Mouse (Mus musculus) ES-CJ7 (cell line): Measurements from ENCODE around the gene Mok.

Source experiments
- DNase-seq: peaks from one replicate; pipeline ENCODE4 v3.0.0; 2011; ENCODE audit warnings: low read depth, low spot score

Gene Mok

DNA sequence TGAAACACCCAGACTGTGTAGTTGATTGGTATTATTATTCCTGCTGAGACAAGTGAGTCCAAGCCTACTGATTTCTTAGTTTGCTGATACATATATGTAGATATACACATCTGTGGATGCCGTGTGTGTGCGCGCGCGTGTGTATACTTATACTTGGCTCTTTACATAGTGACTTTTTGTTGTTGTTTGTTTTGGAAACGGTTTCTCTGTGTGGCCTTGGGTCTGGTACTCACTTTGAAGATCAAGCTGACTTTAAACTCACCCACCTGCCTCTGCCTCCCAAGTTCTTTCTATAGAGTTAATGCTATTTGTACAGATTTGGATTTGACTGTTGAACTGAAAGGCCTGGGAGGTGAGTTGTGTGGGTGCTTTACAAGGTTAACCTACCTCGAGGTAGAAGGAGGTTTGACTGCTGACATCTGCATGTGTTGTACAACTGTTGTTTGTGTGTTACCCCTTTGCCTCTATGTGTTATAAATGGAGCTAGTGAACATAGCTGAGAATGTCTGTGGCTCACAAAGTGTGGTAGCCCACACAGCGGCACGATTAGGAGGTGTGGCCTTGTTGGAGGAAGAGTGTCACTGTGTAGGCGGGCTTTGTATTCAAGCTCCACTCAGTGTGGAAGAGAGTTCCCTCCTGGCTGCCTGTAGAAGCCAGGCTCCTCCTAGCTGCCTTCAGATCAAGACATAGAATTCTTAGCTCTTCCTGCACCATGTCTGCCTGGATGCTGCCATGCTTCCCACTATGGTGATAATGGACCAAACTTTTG is 70.1 kb downstream of the Mok start:
- DNase-seq, result no peak

DNA sequence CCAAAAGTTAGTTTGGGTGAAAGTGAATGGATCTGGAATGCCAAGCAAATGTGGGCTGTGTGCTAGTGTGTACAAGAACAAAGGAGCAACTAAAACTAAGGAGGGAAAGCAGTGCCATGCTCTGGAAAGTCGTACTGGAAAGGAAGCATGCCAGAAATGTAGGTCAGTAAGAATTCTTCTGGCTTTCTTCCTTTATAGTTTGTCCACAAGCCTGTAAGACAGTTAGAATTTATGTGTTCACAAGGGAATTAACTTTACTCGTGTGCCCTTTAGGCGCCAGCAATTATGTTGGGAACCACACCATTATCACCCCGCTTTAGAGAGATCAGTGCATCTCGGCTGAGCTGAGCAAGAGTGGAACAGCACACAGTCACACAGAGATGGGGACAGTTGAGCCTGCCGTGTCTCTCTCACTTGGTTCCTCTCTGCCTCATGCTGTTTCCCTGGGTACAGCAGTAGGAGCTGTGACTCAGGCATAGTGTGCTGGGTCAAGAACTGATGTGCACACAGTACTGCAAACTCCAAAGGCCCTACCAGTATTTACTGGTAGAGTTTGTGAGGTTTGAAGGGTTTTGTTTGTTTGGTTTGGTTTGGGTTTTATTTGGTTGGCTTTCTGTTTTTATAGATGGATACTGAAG is 71.0 kb downstream of the Mok start:
- no peak for DNase-seq

DNA sequence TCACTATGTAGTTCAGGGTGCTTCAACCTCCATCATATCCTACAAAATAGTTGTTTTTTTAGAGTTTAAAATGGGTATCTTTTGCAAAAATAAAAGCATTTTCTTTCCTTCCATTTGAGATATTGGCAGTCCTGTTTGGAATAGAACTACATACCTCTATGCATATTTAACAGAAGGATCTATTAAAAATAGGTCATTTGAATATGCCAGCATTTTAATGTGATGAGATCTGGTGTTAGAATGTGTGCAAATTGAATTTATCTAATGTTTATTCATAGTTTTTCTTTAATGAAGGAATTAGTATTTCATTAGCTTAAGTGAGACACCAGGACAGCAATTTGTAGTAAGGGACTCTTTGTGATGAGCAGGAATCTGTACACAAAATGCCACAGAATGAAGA is 72.2 kb downstream of the Mok start:
- DNase-seq, result no peak

DNA sequence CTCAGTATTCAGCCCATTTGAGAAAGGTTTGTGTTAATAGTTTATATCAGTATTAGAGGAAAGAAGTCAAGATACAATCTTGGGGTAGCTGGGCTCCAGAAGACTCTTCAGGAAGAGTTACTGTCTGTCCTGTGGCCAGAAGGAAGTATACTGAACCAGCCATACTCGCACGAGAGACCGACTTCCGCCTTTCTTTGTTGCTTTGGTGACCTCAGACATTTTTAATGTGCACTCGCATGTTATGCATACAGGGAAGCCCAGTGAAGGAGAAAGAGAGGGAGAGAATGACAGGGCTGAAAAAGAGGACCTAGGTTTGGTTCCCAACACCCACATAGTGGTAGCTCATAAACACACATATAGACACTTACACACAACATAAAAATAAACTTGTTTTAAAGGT is 76.2 kb downstream of the Mok start:
- no peak for DNase-seq

DNA sequence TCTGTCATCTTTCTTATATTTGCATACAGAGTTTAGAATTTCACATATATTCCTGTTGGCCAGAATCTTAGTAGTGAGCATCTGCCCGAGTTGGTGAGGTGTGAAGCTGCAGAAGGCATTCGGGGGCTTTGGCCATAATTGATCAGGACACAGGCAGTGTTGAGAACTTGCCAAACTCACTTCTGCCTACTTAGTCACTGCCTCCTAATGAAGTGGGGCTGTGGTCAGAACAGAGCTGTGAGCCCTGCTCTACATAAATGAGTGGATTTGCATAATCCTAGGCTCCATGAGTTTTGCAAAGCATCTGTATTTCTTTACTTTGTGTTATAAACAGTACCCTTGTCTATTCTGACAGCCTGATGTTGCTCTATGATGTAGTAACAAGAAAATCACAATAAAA is 78.4 kb downstream of the Mok start:
- DNase-seq, result no peak

DNA sequence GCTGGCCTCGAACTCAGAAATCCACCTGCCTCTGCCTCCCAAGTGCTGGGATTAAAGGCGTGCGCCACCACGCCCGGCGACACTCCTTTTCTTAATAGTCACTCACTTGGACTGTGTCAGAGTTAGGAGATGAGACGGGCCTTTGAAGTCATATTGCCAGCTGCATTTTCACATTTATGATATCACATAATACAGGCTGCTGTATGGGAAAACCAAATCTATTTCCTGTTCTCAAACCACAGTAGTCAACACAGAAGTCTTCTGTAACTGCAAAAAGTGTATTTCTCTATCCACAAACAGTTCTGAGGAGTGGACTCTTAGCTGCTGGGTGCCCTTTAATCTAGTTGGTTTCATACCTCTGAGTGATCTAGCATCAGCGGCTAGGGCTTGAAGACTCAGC is 81.8 kb downstream of the Mok start:
- DNase-seq, result no peak
